Mouse (Mus musculus) midbrain, embryonic 16.5 days (tissue): ENCODE data around the gene Serbp1. TPM values are rescaled to one million over a fixed set of nuclear protein-coding genes. Genes with fewer than 3 reads are reported as not detected.

Experiments used
- ATAC-seq: fragments of 200-750 bp; cut with Nextera tagmentation; 2 replicates; pipeline ENCODE4 v1.8.0; 2017; ENCODE audit warnings: moderate TSS enrichment
- H3K27ac ChIP-seq: fragments of 300-500 bp; sonication (generic); 2 replicates; pipeline ENCODE4 v1.5.1; 2014; ENCODE audit warnings: mild to moderate bottlenecking, low read length, mixed read lengths
- H3K27me3 ChIP-seq: fragments of 300-500 bp; sonication (generic); 2 replicates; pipeline ENCODE4 v1.6.1; 2014; ENCODE audit warnings: low read depth, low read length, mixed read lengths; ENCODE audit not compliant: control insufficient read depth, insufficient read depth
- H3K36me3 ChIP-seq: fragments of 300-500 bp; sonication (generic); 2 replicates; pipeline ENCODE4 v1.6.1; 2014; ENCODE audit warnings: mild to moderate bottlenecking, low read length, moderate library complexity, mixed read lengths; ENCODE audit not compliant: control insufficient read depth, insufficient read depth
- H3K4me1 ChIP-seq: fragments of 300-500 bp; sonication (generic); 2 replicates; pipeline ENCODE4 v1.6.1; 2014; ENCODE audit warnings: mild to moderate bottlenecking, low read length, mixed read lengths; ENCODE audit not compliant: control insufficient read depth, insufficient read depth
- H3K4me2 ChIP-seq: fragments of 300-500 bp; sonication (generic); 2 replicates; pipeline ENCODE4 v1.6.1; 2014; ENCODE audit warnings: mild to moderate bottlenecking, low read length, mixed read lengths
- H3K4me3 ChIP-seq: fragments of 300-500 bp; sonication (generic); 2 replicates; pipeline ENCODE4 v1.5.1; 2014; ENCODE audit warnings: low read depth, mild to moderate bottlenecking, low read length, moderate library complexity, mixed read lengths
- H3K9ac ChIP-seq: fragments of 300-500 bp; sonication (generic); 2 replicates; pipeline ENCODE4 v1.6.1; 2014; ENCODE audit warnings: low read depth, low read length, mixed read lengths
- H3K9me3 ChIP-seq: fragments of 300-500 bp; sonication (generic); replicated peaks from 2 replicates; pipeline ENCODE4 v1.6.1; 2014; ENCODE audit warnings: mild to moderate bottlenecking, low read length, mixed read lengths; ENCODE audit not compliant: control insufficient read depth, poor library complexity, severe bottlenecking
- WGBS: fragments of 180-500 bp; shearing (Covaris S2); extraction: QIAGEN DNeasy Blood & Tissue Kit; methylation state at CpG from one replicate; pipeline ENCODE4 v1.1.7; 2014; 5-methylcytosine and 5-hydroxymethylcytosine counted together
- polyA plus RNA-seq: library from polyadenylated mRNA; unstranded; fragments of >200 nt; fragmentation: Nextera tagmentation; extraction: Ambion mirVana; gene quantifications from 2 replicates; pipeline ENCODE4 v1.2.1, GENCODE M21; 2015

The Serbp1 gene
- polyA plus RNA-seq, 1 experiment from 2014 or later, result 270 TPM

- Histone ChIP-seq H3K36me3 (no peaks in the 10 kb centered on the region), H3K4me2 (no peak overlapping the region), H3K4me3 (no peak overlapping the region), H3K27ac (no peak overlapping the region), H3K4me1 (no peaks in the 10 kb centered on the region), H3K9ac (no peak overlapping the region), H3K27me3 (no peaks in the 10 kb centered on the region), H3K9me3 (no peaks in the 10 kb centered on the region)
- WGBS, result 89% methylated on average over 5 of the region's 5 CpGs
- ATAC-seq, result no peak
Observed at GRCm38 (mm10) chr6:67244451-67244850, 6.5 kb downstream of the Serbp1 start.

- Histone ChIP-seq H3K27me3 (no peaks in the 10 kb centered on the region), H3K9ac (no peak overlapping the region), H3K27ac (no peak overlapping the region), H3K4me1 (no peaks in the 10 kb centered on the region), H3K36me3 (no peaks in the 10 kb centered on the region), H3K4me2 (no peak overlapping the region), H3K9me3 (no peaks in the 10 kb centered on the region), H3K4me3 (no peak overlapping the region)
- no peak for ATAC-seq
- WGBS, result 94% methylated on average over 4 of the region's 4 CpGs
Observed at GRCm38 (mm10) chr6:67251095-67251494, 13.1 kb downstream of the Serbp1 start.

- Histone ChIP-seq H3K36me3 (no peaks in the 10 kb centered on the region), H3K4me1 (peaks cover 10% of the 10 kb centered on the region), H3K9me3 (no peaks in the 10 kb centered on the region), H3K9ac (no peak overlapping the region), H3K4me2 (no peak overlapping the region), H3K27me3 (no peaks in the 10 kb centered on the region), H3K4me3 (no peak overlapping the region), H3K27ac (no peak overlapping the region)
- no peak for ATAC-seq
- 94% methylated on average over 7 of the region's 7 CpGs for whole genome bisulfite sequencing
Observed at GRCm38 (mm10) chr6:67264935-67265334, 27.0 kb downstream of the Serbp1 start.

GRCm38 (mm10) chr6:67266159-67266657, 28.2 kb downstream of the Serbp1 start:
- Histone ChIP-seq H3K4me1 (peaks cover 14% of the 10 kb centered on the region), H3K27ac (peak overlapping the region; percentile 48), H3K9ac (peak overlapping the region; percentile 45), H3K4me2 (peak overlapping the region; percentile 80), H3K27me3 (no peaks in the 10 kb centered on the region), H3K36me3 (no peaks in the 10 kb centered on the region), H3K4me3 (peak overlapping the region; percentile 100), H3K9me3 (no peaks in the 10 kb centered on the region)
- WGBS, result under 1% methylated on average over 23 of the region's 23 CpGs
- ATAC-seq, result no peak; the same call in none of the 2 replicates

GRCm38 (mm10) chr6:67266664-67267407, 28.9 kb downstream of the Serbp1 start:
- Histone ChIP-seq H3K4me2 (peak overlapping the region; percentile 80), H3K9me3 (no peaks in the 10 kb centered on the region), H3K36me3 (peaks cover 5% of the 10 kb centered on the region; the same call in 1 of the 2 replicates), H3K4me3 (peak overlapping the region; percentile 100), H3K4me1 (peaks cover 14% of the 10 kb centered on the region), H3K27me3 (no peaks in the 10 kb centered on the region), H3K9ac (peak overlapping the region; percentile 96), H3K27ac (peak overlapping the region; percentile 92)
- ATAC-seq, result peak; percentile 100
- under 1% methylated on average over 68 of the region's 68 CpGs for WGBS

- Histone ChIP-seq H3K27ac (peak overlapping the region; percentile 92), H3K36me3 (peaks cover 5% of the 10 kb centered on the region; the same call in 1 of the 2 replicates), H3K9ac (peak overlapping the region; percentile 96), H3K4me1 (peaks cover 14% of the 10 kb centered on the region), H3K4me3 (peak overlapping the region; percentile 100), H3K9me3 (no peaks in the 10 kb centered on the region), H3K27me3 (no peaks in the 10 kb centered on the region), H3K4me2 (peak overlapping the region; percentile 90)
- WGBS, result under 1% methylated on average over 47 of the region's 65 CpGs
- ATAC-seq, result peak; percentile 59
Observed at GRCm38 (mm10) chr6:67267408-67268244, 29.6 kb downstream of the Serbp1 start.

GRCm38 (mm10) chr6:67268245-67268612, 30.3 kb downstream of the Serbp1 start:
- Histone ChIP-seq H3K4me1 (peaks cover 14% of the 10 kb centered on the region), H3K4me2 (peak overlapping the region; percentile 90), H3K27me3 (no peaks in the 10 kb centered on the region), H3K36me3 (peaks cover 5% of the 10 kb centered on the region; the same call in 1 of the 2 replicates), H3K27ac (no peak overlapping the region; the same call in 1 of the 2 replicates), H3K9me3 (no peaks in the 10 kb centered on the region), H3K9ac (peak overlapping the region; percentile 96), H3K4me3 (peak overlapping the region; percentile 100)
- ATAC-seq, result no peak
- WGBS, result 0% methylated on average over 2 of the region's 2 CpGs

GRCm38 (mm10) chr6:67268983-67269382, 31.0 kb downstream of the Serbp1 start:
- no peak overlapping the region for H3K9ac ChIP-seq
- peaks cover 5% of the 10 kb centered on the region; the same call in 1 of the 2 replicates for H3K36me3 ChIP-seq
- peak overlapping the region; percentile 20 for H3K4me3 ChIP-seq
- H3K4me1 ChIP-seq, result peaks cover 14% of the 10 kb centered on the region
- H3K27ac ChIP-seq, result no peak overlapping the region
- no peaks in the 10 kb centered on the region for H3K27me3 ChIP-seq
- ATAC-seq, result no peak
- H3K4me2 ChIP-seq, result peak overlapping the region; percentile 90
- H3K9me3 ChIP-seq, result no peaks in the 10 kb centered on the region
- WGBS, result 14% methylated on average over 1 of the region's 1 CpGs
